Mouse (Mus musculus) WW6 (cell line): ENCODE data around the gene Ifrd2.

Experiments used
- DNase-seq: peaks from one replicate; pipeline ENCODE4 v3.0.0-alpha.2; 2013; ENCODE audit warnings: low read depth, low spot score

Ifrd2 gene

DNA sequence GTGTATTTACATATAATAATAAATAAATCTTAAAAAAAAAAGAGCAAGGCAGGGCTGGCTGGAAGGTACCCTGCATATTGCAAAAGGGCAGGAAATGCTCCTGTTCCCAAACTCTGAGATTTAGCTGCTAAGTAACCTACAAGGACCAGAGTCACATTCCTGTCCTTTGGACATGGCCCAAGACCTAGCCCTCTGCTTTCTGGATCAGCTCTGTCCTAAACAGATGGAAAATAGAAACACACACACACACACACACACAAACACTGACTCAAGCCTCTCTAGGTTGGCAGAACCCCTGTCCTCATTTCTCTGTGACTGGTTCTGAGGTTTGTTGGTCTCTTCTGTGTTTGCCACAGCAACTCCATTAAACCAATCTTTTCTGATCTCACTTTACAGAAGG, 33.5 kb downstream of the Ifrd2 start:
- DNase-seq: no peak

- DNase-seq: no peak
Observed at GRCm38 (mm10) chr9:107624539-107624938, 37.1 kb downstream of the Ifrd2 start.

DNA sequence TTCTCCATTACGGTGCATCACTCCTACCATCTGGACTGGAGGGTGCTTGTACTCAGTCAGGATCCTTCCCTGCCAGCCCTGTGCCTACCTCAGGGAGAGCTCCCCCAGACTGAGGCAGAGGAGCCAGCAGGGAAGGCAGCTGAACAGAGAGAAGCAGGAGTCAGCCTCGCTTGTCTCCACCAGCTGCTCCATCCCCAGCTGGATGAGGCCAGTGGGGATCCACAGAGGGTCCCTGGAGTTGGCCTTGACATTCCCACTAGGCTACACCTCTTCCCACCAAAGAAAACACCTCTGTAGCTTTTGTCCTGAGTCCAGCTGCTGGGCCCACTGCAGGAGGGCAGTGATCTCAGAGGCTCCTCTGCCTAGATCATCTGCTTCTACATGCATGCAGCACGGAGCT, 37.5 kb downstream of the Ifrd2 start:
- DNase-seq: no peak

- no peak for DNase-seq
Observed at GRCm38 (mm10) chr9:107625351-107626128, 38.1 kb downstream of the Ifrd2 start.

GRCm38 (mm10) chr9:107626158-107626843, 38.9 kb downstream of the Ifrd2 start:
- DNase-seq: no peak

DNA sequence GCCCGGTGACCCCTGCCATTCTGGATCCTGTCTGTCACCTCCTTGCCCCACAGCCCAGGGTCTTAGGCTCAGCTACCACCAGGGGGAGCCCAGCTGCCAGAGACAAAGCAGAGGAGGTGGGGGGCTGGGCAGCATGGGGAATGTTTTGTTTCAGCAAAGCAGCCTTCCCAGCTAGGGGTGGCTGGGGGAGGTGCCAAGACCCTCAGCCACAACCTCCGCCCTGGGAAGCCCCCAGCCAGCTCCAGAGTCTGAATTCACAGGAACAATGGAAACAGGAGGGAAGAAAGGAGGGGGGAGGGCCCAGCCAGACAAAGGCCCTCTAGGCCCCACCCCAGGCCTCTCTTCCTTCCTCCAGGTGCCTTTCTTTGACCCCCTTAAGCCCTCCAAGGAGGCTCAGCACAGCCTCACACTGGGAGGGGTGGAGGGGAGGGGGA, 39.4 kb downstream of the Ifrd2 start:
- DNase-seq: peak; percentile 94

GRCm38 (mm10) chr9:107627387-107628255, 40.2 kb downstream of the Ifrd2 start:
- no peak for DNase-seq

DNA sequence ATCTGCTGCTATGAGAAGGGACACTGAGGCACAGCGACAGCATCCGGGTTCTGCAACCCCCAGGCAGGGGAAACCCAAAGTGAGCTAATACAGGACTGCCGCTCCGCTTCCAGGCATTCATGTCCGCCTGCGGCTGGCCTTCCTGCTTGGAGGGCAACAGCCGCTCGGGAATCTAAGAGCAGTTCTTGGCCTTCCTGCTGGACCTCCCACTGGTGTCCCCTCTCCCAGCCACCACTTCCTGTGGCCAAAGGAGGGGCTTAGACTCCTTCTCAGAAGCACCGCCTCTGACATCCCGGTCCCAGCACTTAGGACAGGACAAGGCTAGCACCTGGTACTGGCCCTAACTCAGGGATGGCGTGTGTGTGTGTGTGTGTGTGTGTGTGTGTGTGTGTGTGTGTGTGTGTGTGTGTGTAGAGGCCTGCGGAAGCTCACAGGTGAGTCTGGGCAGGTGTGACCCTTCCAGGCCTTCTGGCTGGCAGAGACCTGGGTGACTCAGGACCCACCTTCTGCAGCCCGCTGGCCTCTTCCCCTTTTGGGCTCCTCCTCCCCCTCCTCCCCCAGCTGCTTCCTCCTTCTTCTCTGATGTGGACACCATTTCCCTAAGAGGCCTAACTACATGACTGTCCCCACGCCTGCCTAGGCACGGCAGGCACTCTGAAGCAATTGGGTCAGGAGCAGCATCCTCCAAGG, 41.4 kb downstream of the Ifrd2 start:
- DNase-seq: no peak

DNA sequence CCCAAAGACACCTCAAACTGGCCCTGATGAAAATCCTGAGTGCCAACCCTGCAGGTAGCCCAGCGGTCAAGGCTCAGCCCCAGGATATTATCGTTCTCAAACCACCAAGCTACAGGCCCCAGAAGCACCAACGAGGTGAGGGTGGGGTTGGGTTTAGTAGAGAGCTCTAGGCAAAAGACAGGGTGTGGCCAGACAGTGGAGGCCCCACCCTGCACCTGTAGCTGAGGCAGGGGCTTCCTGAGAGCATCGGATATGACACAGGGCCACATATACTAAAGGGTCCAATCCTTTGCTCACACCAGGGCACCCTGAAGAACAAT, 41.9 kb downstream of the Ifrd2 start:
- DNase-seq: no peak

DNA sequence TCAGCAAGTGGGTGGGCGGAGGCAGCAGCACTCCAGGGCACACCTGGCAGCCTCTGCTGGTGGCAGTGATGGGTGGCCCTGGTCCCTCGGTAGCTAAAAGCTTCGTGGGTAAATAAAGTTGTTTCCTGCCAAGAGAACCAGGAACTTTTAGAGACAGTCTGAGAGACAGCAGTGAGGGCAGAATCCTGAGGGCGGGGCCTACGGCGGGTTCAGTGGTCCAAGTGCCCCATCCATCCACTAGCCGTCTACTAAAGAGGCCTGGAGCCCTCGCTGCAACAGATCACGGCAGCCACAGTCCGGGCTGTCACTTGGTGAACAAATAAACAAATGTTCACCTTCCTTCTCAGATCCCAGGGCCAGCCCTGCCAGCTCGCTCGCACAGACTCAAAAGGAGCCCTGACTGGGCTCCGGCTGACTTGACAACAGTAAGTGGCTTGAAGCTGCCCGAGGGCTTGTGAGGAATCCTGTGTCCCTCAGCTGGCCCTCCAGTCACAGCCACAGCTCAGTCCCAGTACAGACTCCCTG, 42.5 kb downstream of the Ifrd2 start:
- DNase-seq: no peak

- peak; percentile 75 for DNase-seq
Observed at GRCm38 (mm10) chr9:107630576-107630975, 43.1 kb downstream of the Ifrd2 start.

DNA sequence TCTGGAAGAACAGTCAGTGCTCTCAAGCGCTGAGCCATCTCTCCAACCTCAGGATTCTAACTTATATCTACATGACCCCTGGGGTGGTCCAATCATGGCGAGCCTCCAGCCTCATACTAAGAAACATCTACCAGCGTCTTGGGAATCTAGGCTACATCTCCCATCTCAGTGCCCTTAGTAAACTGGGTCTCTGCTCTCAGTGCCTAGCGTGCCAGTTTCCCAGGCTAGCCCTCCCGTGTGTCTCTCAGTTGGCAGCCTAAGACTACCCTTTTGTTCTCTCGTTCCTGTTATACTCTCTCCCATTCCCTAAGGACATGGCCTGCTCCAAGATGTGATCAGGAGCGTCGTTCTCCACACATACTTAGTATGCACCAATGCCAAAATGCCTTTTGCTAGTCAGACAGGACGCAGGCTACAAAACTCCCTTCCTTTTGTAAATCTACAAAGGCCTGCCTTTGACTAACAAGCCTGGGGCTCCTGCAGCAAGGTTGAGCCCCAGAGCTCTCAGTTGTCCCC, 43.9 kb downstream of the Ifrd2 start:
- DNase-seq: no peak

DNA sequence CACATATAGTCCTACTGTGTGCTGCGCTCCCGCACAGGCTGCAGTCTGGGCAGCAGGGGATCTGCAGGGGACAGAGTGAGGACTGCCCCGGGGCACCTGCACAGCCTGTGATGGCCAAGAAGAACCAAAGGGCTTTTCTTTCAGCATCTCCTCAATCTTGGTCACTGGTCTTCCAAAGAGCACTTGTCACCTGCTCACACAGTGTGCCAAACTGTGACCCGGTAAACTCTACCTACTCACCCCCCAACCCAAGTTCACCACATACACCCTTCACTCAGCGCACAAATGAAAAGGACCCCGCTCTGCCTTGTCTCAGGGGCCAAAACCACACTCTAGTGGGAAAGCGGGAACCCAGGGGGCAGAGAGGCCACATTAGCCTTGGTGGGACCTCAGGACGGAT, 44.4 kb downstream of the Ifrd2 start:
- DNase-seq: no peak

DNA sequence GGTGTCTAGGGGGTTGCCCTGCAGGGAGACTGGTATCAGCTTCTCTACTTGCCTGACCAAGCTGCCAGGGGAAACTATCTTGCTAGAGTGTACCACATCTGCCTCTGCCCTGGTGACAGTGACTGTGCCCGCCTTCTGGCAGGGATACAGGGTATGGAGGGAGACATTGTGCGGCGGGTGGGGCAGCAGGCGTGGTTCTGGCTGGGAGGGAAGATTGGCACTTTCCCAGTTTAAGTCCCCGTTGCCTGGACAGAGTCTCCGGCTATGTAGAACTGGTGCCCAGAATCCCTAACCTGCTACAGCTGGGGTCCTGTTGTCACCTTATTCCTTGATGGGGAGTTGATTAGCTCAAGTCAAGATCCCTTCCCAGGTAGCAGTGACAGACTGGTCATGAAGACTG, 45.0 kb downstream of the Ifrd2 start:
- DNase-seq: no peak

DNA sequence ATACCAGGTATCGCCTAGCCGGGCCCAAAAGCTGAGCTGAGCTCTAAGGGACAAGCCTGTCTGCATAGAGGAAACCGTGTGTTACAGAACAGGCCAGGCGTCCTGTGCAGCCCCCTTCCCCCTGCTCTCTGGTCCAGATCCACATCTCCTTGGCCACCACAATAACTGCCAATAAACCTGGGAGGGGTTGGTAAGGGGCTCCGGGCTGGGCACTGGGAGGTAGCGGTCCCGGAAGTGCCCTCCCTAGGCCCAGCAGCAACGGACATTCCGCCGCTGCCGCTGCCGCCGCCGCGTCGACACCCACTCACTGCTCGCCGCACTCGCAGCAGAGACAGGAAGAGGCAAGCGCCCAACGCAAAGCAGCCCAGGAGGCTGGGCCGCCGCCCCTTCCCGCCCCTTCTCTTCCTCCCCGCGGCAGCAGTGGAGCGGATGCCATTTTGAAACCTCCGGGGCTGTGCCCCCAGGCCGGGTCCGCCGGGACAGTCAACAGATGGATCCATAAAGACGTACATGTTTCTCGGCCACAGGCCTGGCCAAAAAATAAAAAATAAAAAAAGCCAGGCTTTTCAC, 45.7 kb downstream of the Ifrd2 start:
- DNase-seq: no peak

DNA sequence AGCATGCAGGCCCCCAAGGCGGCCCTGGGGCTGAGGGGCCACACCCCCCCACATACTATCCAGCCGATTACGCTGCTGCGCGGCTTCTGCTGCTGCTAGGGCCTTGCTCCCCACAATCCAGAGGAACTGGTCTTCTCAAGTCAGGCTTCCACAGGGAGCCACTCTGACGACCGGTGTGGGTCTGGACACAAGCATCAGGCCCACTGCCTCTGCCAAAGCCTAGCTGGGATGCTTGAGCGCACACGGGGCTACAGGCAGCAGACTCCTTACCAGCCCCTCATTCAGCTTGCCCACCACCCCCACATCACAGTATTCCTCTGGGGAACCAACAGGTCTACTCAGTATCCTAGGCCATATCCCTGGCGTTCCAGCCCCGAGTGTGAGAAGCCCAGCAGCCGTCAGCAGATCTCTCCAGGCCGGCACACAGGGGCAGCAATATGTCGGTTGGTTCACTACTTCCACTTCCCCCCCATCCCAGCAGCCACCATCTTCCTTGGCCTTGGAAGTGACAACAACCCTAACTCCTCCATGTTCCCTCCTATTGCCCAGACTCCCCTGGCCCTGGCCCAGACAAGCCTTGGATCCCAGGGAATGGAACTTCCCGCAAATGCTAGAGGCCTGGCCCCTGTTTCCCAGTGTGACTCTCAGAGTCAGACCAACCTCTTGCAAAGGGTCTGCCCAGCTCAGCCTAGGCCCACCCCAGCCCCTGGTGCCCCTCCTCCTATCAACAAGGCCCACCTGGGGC, 46.4 kb downstream of the Ifrd2 start:
- DNase-seq: no peak

- DNase-seq: no peak
Observed at GRCm38 (mm10) chr9:107634406-107635278, 47.2 kb downstream of the Ifrd2 start.

DNA sequence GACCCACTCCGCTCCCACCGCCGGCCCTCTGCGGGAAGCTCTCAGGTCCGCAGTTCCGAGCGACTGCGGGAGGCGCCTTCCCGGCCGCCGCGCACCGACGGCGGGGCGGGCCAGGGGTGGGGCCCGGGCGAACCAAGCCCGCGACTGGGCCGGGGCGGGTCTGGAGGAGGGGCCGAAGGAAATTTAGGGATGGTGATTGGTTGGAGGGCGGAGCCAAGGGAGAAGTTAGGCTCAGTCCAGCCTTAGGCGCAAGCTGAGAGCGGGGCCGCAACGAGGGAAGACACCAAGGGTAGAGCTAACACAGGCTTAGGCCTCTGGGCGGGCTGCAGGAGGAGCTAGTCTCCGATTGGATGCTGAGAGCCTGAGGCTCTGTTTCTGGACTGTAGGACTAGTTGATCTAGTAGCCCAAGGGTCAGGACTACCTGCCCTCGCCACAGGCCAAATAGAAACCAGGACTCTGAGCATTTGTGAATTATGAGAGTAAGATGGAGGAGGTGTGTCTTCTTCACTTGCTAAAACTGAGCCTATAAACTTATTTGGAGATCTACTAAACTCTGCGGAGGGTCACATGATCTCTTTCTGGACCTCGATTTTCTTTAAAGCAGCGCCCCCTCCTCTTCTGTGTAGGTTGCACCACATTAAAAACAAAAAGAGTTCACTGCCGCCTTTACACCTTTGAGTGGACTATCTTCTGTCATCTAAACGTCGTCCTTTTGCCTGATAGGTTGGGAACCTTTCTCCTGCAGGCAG, 48.0 kb downstream of the Ifrd2 start, which contains the start of gene Gnai2:
Gnai2 (minus strand) TSS at position 89 of the 750 bp plus-strand sequence.
- peak; percentile 95 for DNase-seq
